Mouse (Mus musculus) midbrain, embryonic 14.5 days (tissue): Measurements from ENCODE around the gene Cd9. TPM values are rescaled to one million over a fixed set of nuclear protein-coding genes. Genes with fewer than 3 reads are reported as not detected.

Experiments
- ATAC-seq: fragments of 200-750 bp; cut with Nextera tagmentation; 2 replicates; pipeline ENCODE4 v1.8.0; 2017; ENCODE audit warnings: moderate number of reproducible peaks, moderate library complexity; ENCODE audit not compliant: low FRiP score, low TSS enrichment
- DNase-seq: peaks from one replicate; pipeline ENCODE4 v3.0.0-alpha.2; 2015
- H3K27ac ChIP-seq: fragments of 300-500 bp; sonication (generic); replicated peaks from 2 replicates; pipeline ENCODE4 v1.5.1; 2014; ENCODE audit warnings: mild to moderate bottlenecking, low read depth, low read length, moderate library complexity
- H3K27me3 ChIP-seq: fragments of 300-500 bp; sonication (generic); 2 replicates; pipeline ENCODE4 v1.6.1; 2014; ENCODE audit warnings: low read length, control low read depth, mixed read lengths; ENCODE audit not compliant: control insufficient read depth, insufficient read depth
- H3K36me3 ChIP-seq: fragments of 300-500 bp; sonication (generic); 2 replicates; pipeline ENCODE4 v1.6.1; 2014; ENCODE audit warnings: low read length, control low read depth; ENCODE audit not compliant: control insufficient read depth, insufficient read depth
- H3K4me1 ChIP-seq: fragments of 300-500 bp; sonication (generic); 2 replicates; pipeline ENCODE4 v1.6.1; 2014; ENCODE audit warnings: mild to moderate bottlenecking, antibody characterized with exemption, low read length, control low read depth; ENCODE audit not compliant: control insufficient read depth, insufficient read depth
- H3K4me2 ChIP-seq: fragments of 300-500 bp; sonication (generic); 2 replicates; pipeline ENCODE4 v1.6.1; 2014; ENCODE audit warnings: mild to moderate bottlenecking, low read length, moderate library complexity
- H3K4me3 ChIP-seq: fragments of 300-500 bp; sonication (generic); replicated peaks from 2 replicates; pipeline ENCODE4 v1.5.1; 2014; ENCODE audit warnings: low read depth, low read length
- H3K9ac ChIP-seq: fragments of 300-500 bp; sonication (generic); replicated peaks from 2 replicates; pipeline ENCODE4 v1.6.1; 2014; ENCODE audit warnings: mild to moderate bottlenecking, low read length, moderate library complexity
- H3K9me3 ChIP-seq: fragments of 300-500 bp; sonication (generic); 2 replicates; pipeline ENCODE4 v1.6.1; 2016; ENCODE audit warnings: low read length, control low read depth, mixed read lengths; ENCODE audit not compliant: control insufficient read depth
- WGBS: fragments of 180-500 bp; shearing (Covaris S2); extraction: QIAGEN DNeasy Blood & Tissue Kit; methylation state at CpG from one replicate; pipeline ENCODE4 v1.1.7; 2014; 5-methylcytosine and 5-hydroxymethylcytosine counted together
- polyA plus RNA-seq: library from polyadenylated mRNA; unstranded; fragments of >200 nt; fragmentation: Nextera tagmentation; extraction: Ambion mirVana; gene quantifications from 2 replicates; pipeline ENCODE4 v1.2.1, GENCODE M21; 2014

The Cd9 gene
- polyA plus RNA-seq, 1 experiment from 2014 or later, result 59.8 TPM

DNA sequence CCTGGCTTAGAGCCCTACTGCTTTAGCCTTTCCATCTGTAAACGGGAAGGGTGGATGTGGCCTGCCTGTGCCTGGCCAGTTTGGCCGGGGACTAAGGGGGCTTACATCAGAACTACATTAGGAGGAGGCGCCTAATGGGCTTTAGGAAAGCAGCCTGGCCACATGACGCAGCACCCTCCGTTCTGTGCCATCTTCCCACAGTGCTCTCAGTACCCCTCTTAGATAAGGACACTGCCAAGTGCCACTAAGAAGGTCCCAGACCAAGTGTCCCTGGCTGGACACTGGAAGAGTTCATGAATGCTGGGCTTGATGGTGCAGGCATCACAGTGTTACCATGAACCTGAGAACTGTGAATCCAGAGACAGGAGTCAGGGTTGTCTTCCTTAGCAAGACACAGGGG, 20.7 kb downstream of the Cd9 start:
- no peak for DNase-seq
- 92% methylated on average over 5 of the region's 5 CpGs for WGBS

DNA sequence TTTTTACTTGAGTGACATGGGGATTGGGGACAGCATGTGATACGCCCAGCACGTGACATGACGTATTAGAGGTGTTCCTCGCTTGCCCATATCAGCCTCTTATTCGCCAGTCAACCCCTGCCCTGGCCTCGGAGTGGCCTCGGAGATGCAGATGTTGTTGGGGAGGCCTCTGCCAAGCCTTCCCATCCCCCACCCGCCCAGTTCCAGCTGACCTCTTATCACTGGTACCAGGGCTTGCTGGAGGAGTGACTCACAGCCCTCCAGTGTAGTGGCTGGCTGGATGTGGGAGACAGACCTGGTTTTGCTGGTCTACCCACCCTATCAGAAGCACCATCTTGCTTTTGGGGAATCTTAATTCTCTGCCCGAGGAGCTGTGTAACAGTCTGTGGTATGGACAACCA, 21.3 kb downstream of the Cd9 start:
- DNase-seq, result no peak
- Histone ChIP-seq H3K4me3 (no peak overlapping the region), H3K9ac (no peak overlapping the region), H3K27me3 (no peaks in the 10 kb centered on the region), H3K4me2 (no peak overlapping the region), H3K4me1 (peaks cover 8% of the 10 kb centered on the region; the same call in 1 of the 2 replicates), H3K9me3 (no peaks in the 10 kb centered on the region), H3K27ac (no peak overlapping the region), H3K36me3 (no peaks in the 10 kb centered on the region)
- ATAC-seq, result no peak
- WGBS, result 92% methylated on average over 9 of the region's 9 CpGs

More for the DNA sequence above, 20.7 kb downstream of the Cd9 start:
- Histone ChIP-seq H3K27ac (no peak overlapping the region), H3K9ac (no peak overlapping the region), H3K9me3 (no peaks in the 10 kb centered on the region), H3K4me3 (no peak overlapping the region), H3K27me3 (no peaks in the 10 kb centered on the region), H3K36me3 (no peaks in the 10 kb centered on the region), H3K4me1 (peaks cover 4% of the 10 kb centered on the region; the same call in 1 of the 2 replicates), H3K4me2 (no peak overlapping the region)
- ATAC-seq, result no peak

DNA sequence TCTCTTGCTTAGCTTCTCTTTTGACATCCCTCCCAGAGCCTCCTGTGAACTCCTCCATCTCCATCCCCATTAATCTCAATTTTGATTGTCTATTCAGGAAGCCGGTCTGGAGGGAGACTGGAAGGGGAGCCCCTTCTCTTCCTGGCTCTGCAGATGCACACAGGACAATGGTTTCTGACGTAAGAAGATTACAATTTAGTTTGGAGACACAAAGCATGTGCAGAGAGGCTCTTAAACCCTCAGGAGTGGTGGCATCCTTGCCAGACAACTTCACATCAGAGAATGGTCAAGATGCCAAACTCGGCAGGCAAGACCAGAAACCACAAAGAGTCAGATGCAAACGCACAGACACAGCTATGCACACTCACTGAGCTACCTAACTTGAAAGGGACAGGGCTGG, 22.7 kb downstream of the Cd9 start:
- Histone ChIP-seq H3K9ac (no peak overlapping the region), H3K9me3 (no peaks in the 10 kb centered on the region), H3K4me1 (peaks cover 15% of the 10 kb centered on the region; the same call in 1 of the 2 replicates), H3K36me3 (no peaks in the 10 kb centered on the region), H3K27me3 (no peaks in the 10 kb centered on the region), H3K27ac (no peak overlapping the region), H3K4me3 (no peak overlapping the region), H3K4me2 (no peak overlapping the region)
- WGBS, result 36% methylated on average over 4 of the region's 4 CpGs
- ATAC-seq (no peak), DNase-seq (no peak)

DNA sequence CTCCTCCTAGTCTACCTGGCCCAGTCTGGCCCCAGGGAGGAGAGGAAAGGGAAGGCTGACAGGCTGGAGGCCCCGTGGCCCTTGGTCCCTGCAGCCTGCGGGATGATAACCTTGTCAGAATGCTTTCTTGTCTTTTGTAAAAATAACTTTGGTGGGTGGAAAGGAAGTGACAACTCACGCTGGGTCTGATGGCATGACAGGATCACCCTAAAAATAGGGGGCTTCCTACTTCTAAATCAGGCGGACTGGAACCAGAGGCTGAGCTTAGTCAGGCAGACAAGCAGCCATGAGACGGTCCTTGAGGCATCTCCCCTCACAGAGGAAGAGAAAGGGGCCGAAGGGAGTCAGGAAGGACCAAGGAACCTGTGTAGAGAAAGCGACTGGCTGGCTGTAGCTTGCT, 23.3 kb downstream of the Cd9 start:
- WGBS, result 88% methylated on average over 7 of the region's 7 CpGs

DNA sequence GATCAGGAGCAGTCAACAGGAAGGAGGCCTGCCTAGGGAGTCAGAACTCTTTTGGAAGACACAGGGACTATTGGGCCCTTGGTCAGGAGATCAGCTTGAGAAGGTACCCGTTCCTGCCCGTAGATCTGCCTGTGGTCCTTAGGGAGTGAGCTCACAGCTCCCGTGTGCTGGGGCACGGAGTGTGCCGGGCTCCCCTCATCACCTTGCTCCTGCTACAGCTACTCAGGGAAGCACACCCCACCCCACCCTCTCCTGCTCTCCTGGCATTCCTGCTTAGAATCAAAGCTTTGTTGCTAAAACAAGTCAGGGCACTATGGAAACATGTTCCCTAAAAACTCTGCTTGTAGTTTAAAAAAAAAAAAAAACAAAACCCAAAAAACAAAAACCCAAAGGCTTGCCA, 24.0 kb downstream of the Cd9 start:
- H3K27me3 ChIP-seq, result no peaks in the 10 kb centered on the region
- no peak for ATAC-seq
- H3K27ac ChIP-seq, result no peak overlapping the region
- H3K9ac ChIP-seq, result no peak overlapping the region
- 97% methylated on average over 5 of the region's 5 CpGs for WGBS
- no peak overlapping the region for H3K4me3 ChIP-seq
- 0 out of 2 replicates have a peak, but pooled peaks cover 11% of the 10 kb centered on the region for H3K4me1 ChIP-seq
- no peak for DNase-seq
- no peaks in the 10 kb centered on the region for H3K36me3 ChIP-seq
- H3K4me2 ChIP-seq, result no peak overlapping the region
- no peaks in the 10 kb centered on the region for H3K9me3 ChIP-seq

More for the DNA sequence above, 23.3 kb downstream of the Cd9 start:
- Histone ChIP-seq H3K27ac (no peak overlapping the region), H3K4me3 (no peak overlapping the region), H3K36me3 (no peaks in the 10 kb centered on the region), H3K9ac (no peak overlapping the region), H3K27me3 (no peaks in the 10 kb centered on the region), H3K4me2 (no peak overlapping the region), H3K9me3 (no peaks in the 10 kb centered on the region), H3K4me1 (peaks cover 15% of the 10 kb centered on the region; the same call in 1 of the 2 replicates)
- no peak for DNase-seq
- no peak for ATAC-seq

DNA sequence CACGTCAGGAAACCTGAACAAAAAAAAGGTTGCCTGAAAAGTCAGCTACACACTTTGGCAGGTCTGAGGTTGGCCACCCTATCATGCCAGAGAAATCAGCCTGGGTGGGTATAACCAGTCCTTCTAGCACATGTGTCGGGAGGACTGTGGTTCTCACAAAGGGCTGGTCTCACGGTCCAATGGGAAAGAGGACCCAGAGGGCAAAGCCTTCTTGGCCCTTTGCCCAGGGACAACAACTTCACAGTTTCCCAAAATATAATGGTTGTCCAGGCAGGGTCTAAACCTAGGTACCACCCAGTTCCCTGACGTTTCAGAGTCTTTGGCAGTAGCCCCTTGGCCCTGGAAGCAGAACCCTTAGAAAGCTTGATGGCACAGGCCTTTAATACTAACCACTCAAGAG, 25.4 kb downstream of the Cd9 start:
- Histone ChIP-seq H3K4me3 (no peak overlapping the region), H3K9ac (no peak overlapping the region), H3K36me3 (no peaks in the 10 kb centered on the region), H3K27me3 (no peaks in the 10 kb centered on the region), H3K27ac (no peak overlapping the region), H3K4me1 (0 out of 2 replicates have a peak, but pooled peaks cover 11% of the 10 kb centered on the region), H3K9me3 (no peaks in the 10 kb centered on the region), H3K4me2 (no peak overlapping the region)
- no peak for ATAC-seq
- no peak for DNase-seq
- 84% methylated on average over 4 of the region's 4 CpGs for WGBS

DNA sequence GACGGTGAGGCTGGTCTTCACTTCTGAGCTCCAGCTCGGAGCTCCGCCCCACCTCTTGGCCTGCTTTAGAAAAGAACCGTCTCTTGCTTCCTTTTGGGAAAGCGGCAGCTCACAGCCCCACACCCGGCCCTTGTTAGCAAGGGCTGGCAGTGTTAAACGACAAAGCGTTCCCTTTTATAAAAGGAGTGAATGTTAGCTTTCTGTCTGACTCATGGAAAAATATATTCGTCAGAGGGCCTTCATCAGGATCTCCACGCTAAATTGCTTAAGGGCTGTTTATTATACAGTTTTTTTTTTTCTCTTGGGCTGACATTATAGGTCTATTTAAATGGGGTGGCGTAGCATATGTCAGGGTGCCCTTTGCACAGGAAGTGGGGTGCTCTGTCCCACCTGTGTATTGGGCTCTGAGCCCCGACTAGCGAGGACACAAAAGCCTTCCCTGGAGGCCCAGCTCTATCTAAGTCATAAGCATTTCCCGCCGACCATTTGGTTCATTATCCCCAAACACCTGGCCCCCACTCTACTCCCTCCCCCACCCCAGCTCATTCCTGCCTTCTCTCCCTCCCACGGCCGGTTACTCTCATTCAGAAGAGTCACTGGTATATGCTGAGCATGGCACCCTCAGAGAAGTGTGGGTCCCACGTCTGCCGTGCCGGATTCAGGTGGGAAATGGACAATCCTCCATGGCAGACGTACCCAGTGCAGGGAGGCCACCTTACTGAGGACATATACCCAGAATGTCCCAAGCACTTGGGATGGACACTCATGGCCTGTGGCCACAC, 26.2 kb downstream of the Cd9 start:
- ATAC-seq (no peak), DNase-seq (peak; percentile 27)
- Histone ChIP-seq H3K9me3 (no peaks in the 10 kb centered on the region), H3K36me3 (no peaks in the 10 kb centered on the region), H3K4me3 (no peak overlapping the region), H3K4me2 (no peak overlapping the region), H3K27ac (no peak overlapping the region), H3K27me3 (no peaks in the 10 kb centered on the region), H3K9ac (no peak overlapping the region), H3K4me1 (0 out of 2 replicates have a peak, but pooled peaks cover 11% of the 10 kb centered on the region)
- WGBS, result 62% methylated on average over 21 of the region's 21 CpGs

DNA sequence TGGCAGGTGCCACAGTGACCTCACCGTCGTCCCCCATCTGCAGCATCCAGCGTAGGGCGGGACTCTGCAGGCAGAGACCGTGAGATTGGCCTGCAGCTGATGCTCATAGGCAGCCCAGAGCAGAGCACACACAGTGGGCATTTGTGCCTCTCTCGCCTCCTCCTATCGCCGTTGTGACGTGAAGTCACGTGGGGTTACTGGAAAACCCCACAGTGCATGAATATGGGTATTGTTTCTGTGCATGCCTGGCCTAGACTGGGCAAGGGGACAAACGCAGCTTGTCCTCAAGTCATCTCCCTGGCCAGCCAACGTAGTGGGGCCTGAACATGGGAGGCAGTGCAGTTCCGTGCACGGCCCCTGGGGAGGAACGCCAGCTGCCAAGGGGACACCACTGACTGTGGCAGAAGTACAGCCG, 27.3 kb downstream of the Cd9 start:
- no peak overlapping the region for H3K27ac ChIP-seq
- DNase-seq (peak; percentile 61), ATAC-seq (peak; percentile 78)
- H3K27me3 ChIP-seq, result no peaks in the 10 kb centered on the region
- H3K9ac ChIP-seq, result no peak overlapping the region
- no peak overlapping the region for H3K4me3 ChIP-seq
- 61% methylated on average over 16 of the region's 16 CpGs for WGBS
- no peak overlapping the region for H3K4me2 ChIP-seq
- H3K4me1 ChIP-seq, result 0 out of 2 replicates have a peak, but pooled peaks cover 11% of the 10 kb centered on the region
- no peaks in the 10 kb centered on the region for H3K36me3 ChIP-seq
- no peaks in the 10 kb centered on the region for H3K9me3 ChIP-seq

DNA sequence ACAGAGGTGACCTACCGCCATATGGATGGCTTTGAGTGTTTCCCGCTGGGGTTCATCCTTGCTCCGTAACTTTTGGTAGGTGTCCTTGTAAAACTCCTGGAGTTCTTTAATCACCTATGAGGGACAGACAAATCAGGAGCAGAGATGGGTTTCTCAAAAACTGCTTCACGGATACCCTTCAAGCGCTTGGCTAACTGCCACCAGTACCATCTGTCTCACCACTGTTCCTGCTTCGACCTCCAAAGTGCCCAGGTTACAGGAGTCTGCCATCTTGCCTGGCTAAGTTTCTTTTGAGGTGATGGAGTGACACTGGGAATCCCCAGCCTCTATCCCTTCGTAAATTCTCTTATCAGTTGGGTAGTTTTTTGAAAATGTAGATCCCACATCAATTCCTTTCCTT, 32.3 kb downstream of the Cd9 start:
- Histone ChIP-seq H3K36me3 (no peaks in the 10 kb centered on the region), H3K9ac (no peak overlapping the region), H3K4me3 (no peak overlapping the region), H3K4me2 (no peak overlapping the region), H3K27ac (no peak overlapping the region), H3K9me3 (no peaks in the 10 kb centered on the region), H3K4me1 (no peaks in the 10 kb centered on the region), H3K27me3 (no peaks in the 10 kb centered on the region)
- 94% methylated on average over 7 of the region's 7 CpGs for WGBS
- ATAC-seq (no peak), DNase-seq (no peak)
